Mouse (Mus musculus) megakaryocyte progenitor cell, adult 5-6 weeks (primary cell): ENCODE data around the gene Pxmp4. TPM values are rescaled to one million over a fixed set of nuclear protein-coding genes. Genes with fewer than 3 reads are reported as not detected.

Experiments
- ATAC-seq: replicated peaks from 2 replicates; pipeline ENCODE4 v1.8.0; 2016; ENCODE audit warnings: mild to moderate bottlenecking, moderate TSS enrichment, inconsistent platforms; ENCODE audit not compliant: poor library complexity
- total RNA-seq, 2 experiments: library from RNA; stranded (forward) in 1 of 2; stranded (reverse) in 1 of 2; fragments of 157-497, 149-512 nt in 1 of 2; fragments of 200-1000 nt in 1 of 2; gene quantifications; 2 replicates each; pipeline versions ENCODE4 v1.2.3 to v1.2.4; 2015 to 2017

The Pxmp4 gene
- total RNA-seq, 2 experiments from 2014 or later = 10.7 to 14.9 TPM

GRCm38 (mm10) chr2:154574271-154574670 lies 29.2 kb downstream of the Pxmp4 start:
- peak; percentile 26 for ATAC-seq

- ATAC-seq = no peak
Observed at GRCm38 (mm10) chr2:154572996-154573395, 30.5 kb downstream of the Pxmp4 start.

GRCm38 (mm10) chr2:154571976-154572375 lies 31.5 kb downstream of the Pxmp4 start:
- ATAC-seq = no peak

GRCm38 (mm10) chr2:154571266-154571665 lies 32.2 kb downstream of the Pxmp4 start:
- no peak for ATAC-seq

- no peak for ATAC-seq
Observed at GRCm38 (mm10) chr2:154570666-154571065, 32.8 kb downstream of the Pxmp4 start.

- ATAC-seq = peak; percentile 80
Observed at GRCm38 (mm10) chr2:154569836-154570286, 33.6 kb downstream of the Pxmp4 start, which contains the start of gene E2f1. E2f1 (minus strand) TSS chr2:154569892.

GRCm38 (mm10) chr2:154569071-154569748 lies 34.3 kb downstream of the Pxmp4 start:
- peak; percentile 47 for ATAC-seq

GRCm38 (mm10) chr2:154568329-154569070 lies 35.0 kb downstream of the Pxmp4 start:
- ATAC-seq = no peak; the same call in 1 of the 2 replicates

GRCm38 (mm10) chr2:154567766-154568165 lies 35.7 kb downstream of the Pxmp4 start:
- no peak for ATAC-seq

- no peak for ATAC-seq
Observed at GRCm38 (mm10) chr2:154566641-154567040, 36.9 kb downstream of the Pxmp4 start.

- no peak for ATAC-seq
Observed at GRCm38 (mm10) chr2:154565562-154565961, 37.9 kb downstream of the Pxmp4 start.

GRCm38 (mm10) chr2:154563612-154564170 lies 39.8 kb downstream of the Pxmp4 start:
- ATAC-seq = no peak

- peak; percentile 82 for ATAC-seq
Observed at GRCm38 (mm10) chr2:154558264-154559039, 45.1 kb downstream of the Pxmp4 start, which contains the start of gene Necab3. Necab3 (minus strand) TSS chr2:154558890.

- ATAC-seq = no peak
Observed at GRCm38 (mm10) chr2:154557184-154557832, 46.2 kb downstream of the Pxmp4 start.

GRCm38 (mm10) chr2:154555235-154555634 lies 48.3 kb downstream of the Pxmp4 start:
- ATAC-seq = no peak

- ATAC-seq = peak; percentile 81
Observed at GRCm38 (mm10) chr2:154552424-154552907, 51.0 kb downstream of the Pxmp4 start.

GRCm38 (mm10) chr2:154551927-154552326 lies 51.6 kb downstream of the Pxmp4 start:
- ATAC-seq = peak; percentile 27

- ATAC-seq = no peak
Observed at GRCm38 (mm10) chr2:154551476-154551875, 52.0 kb downstream of the Pxmp4 start, which contains the start of gene Actl10. Actl10 (plus strand) TSS chr2:154551776.

GRCm38 (mm10) chr2:154550937-154551336 lies 52.6 kb downstream of the Pxmp4 start:
- ATAC-seq = no peak

- ATAC-seq = no peak
Observed at GRCm38 (mm10) chr2:154549886-154550189, 53.7 kb downstream of the Pxmp4 start.
